Mouse (Mus musculus) ES-E14 (cell line): ENCODE data around the gene Btaf1.

Experiments used
- CHD2 ChIP-seq: IDR thresholded peaks from 2 replicates; pipeline ENCODE4 v1.6.1; 2014; ENCODE audit warnings: mild to moderate bottlenecking, low read depth, low read length, inconsistent platforms
- HCFC1 ChIP-seq: IDR thresholded peaks from 2 replicates; pipeline ENCODE4 v1.6.1; 2012; ENCODE audit warnings: low read length, inconsistent platforms, borderline replicate concordance; ENCODE audit not compliant: insufficient read depth
- ZNF384 ChIP-seq: IDR thresholded peaks from 2 replicates; pipeline ENCODE4 v1.6.1; 2012; ENCODE audit warnings: low read depth, low read length, inconsistent platforms

DNA sequence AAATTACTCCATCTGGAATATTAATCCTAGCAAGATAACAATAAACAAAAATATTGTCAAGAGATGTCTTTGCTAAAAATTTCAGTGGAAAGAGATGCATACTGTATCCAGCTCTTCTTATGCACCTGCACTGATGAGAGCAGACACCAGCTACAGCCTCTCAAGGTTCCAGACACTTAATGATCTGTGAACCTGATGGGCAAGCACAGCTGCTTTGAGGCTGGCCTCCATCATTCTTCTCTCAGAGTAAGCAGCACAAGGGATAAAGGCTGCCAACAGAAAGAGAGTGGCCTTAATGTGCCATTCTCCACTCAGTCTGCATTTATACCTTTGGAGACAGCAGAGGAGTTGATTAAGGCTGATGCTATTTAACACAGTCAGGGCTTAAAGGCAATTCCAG lies 115.0 kb downstream of the Btaf1 start:
- TF ChIP-seq ZNF384 (no peak), CHD2 (no peak), HCFC1 (no peak)
